Mouse (Mus musculus): ENCODE measurements around the gene 4930518I15Rik.
"Not testable (repeated sequence)": the region's sequence is repeated elsewhere in the genome, so short reads cannot be mapped to it uniquely, and the experiment has no call there.

DNA sequence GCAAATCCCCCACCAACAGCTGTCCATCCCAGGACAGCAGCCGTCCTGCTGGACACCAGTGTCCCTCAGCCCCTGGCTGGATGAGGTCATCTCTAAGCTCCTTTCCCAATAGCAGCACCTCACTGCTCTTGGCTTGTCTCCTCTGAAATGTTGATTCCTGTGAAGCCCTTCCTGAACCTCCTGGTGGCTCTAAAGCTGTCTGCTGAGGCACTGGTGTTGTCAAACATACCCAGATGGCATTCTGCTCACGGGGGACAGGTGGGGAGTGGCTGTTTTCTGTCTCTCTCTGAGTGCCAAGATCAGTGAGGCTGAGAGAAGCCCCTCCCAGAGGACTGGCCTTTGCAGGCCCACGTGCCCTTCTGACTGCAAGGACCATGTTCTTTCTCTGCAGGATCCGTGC lies 48.2 kb upstream of the 4930518I15Rik start:
- not testable (repeated sequence) for TF ChIP-seq CTCF, POLR2A (IDR thresholded peaks at IDR 0.05; ENCODE audit: insufficient read depth, low read depth, low read length)

Data from olfactory bulb, adult 2 months (tissue).